Mouse (Mus musculus): ENCODE measurements around the gene Snrpa1. TPM values are rescaled to one million over a fixed set of nuclear protein-coding genes. Genes with fewer than 3 reads are reported as not detected.

The Snrpa1 gene
- 98.1 and 106 TPM in 2 replicates for polyA plus RNA-seq (2015; fragmentation: Nextera tagmentation; extraction: Ambion mirVana)

GRCm38 (mm10) chr7:66058703-66059102 is at the start of gene Snrpa1:
TSS of gene Snrpa1 (plus strand) at chr7:66059003.
- ATAC-seq (ENCODE audit: extremely low read depth, insufficient number of reproducible peaks, low FRiP score, low TSS enrichment) = no peak
- Histone ChIP-seq H3K9me3 (no peaks in the 10 kb centered on the region), H3K4me1 (peaks cover 15% of the 10 kb centered on the region), H3K4me3 (peak within 1 kb of the TSS; percentile 97), H3K27ac (replicated peaks) (peak within 1 kb of the TSS; percentile 59; the same call in 1 of the 2 replicates), H3K27me3 (replicated peaks) (peaks cover 4% of the 10 kb centered on the region; the same call in 1 of the 2 replicates), H3K36me3 (peaks cover 12% of the 10 kb centered on the region), H3K4me2 (peak within 1 kb of the TSS; percentile 90), H3K9ac (peak within 1 kb of the TSS; percentile 98)
- WGBS = 61% methylated on average over 1 of the region's 1 CpGs

- H3K4me2 ChIP-seq = no peak overlapping the region
Observed at GRCm38 (mm10) chr7:66010518-66010917, 48.3 kb upstream of the Snrpa1 start.

DNA sequence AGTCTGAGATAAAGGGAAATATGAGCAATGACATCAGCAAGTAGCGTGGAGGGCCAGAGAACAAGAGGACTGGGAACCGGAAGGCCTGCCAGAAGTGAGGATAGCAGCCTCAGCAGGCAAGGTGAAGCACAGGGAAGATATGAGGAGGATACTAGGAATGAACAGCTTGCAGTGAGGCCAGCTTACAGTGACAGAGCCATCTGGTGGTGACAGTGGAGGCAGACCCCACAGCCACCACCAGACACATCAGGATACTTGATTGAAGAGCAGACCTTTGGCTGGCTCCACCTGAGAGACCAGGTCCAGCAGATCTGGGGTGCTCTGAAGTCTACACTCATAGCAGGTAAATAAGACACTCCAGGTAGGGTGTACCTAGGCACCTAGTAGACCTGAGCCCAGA is 31.1 kb upstream of the Snrpa1 start:
- Histone ChIP-seq H3K9me3 (no peaks in the 10 kb centered on the region), H3K9ac (no peak overlapping the region), H3K27me3 (replicated peaks) (peaks cover 12% of the 10 kb centered on the region), H3K4me1 (peaks cover 6% of the 10 kb centered on the region), H3K4me2 (no peak overlapping the region), H3K27ac (replicated peaks) (no peak overlapping the region), H3K4me3 (no peak overlapping the region), H3K36me3 (no peaks in the 10 kb centered on the region)
- WGBS = 57% methylated on average over 2 of the region's 2 CpGs
- no peak for ATAC-seq (ENCODE audit: extremely low read depth, insufficient number of reproducible peaks, low FRiP score, low TSS enrichment)

More at GRCm38 (mm10) chr7:66010518-66010917, 48.3 kb upstream of the Snrpa1 start:
- ATAC-seq (ENCODE audit: extremely low read depth, insufficient number of reproducible peaks, low FRiP score, low TSS enrichment) = no peak
- no peaks in the 10 kb centered on the region for H3K36me3 ChIP-seq
- H3K27me3 ChIP-seq (replicated peaks) = peaks cover 7% of the 10 kb centered on the region
- no peak overlapping the region for H3K4me3 ChIP-seq
- no peak overlapping the region for H3K27ac ChIP-seq (replicated peaks)
- 71% methylated on average over 6 of the region's 6 CpGs for WGBS
- H3K4me1 ChIP-seq = no peaks in the 10 kb centered on the region
- H3K9ac ChIP-seq = no peak overlapping the region
- no peaks in the 10 kb centered on the region for H3K9me3 ChIP-seq

- peaks cover 6% of the 10 kb centered on the region for H3K4me1 ChIP-seq
- no peak overlapping the region for H3K4me2 ChIP-seq
- WGBS = 52% methylated on average over 6 of the region's 6 CpGs
- no peak overlapping the region for H3K4me3 ChIP-seq
- H3K27ac ChIP-seq (replicated peaks) = no peak overlapping the region
- ATAC-seq (ENCODE audit: extremely low read depth, insufficient number of reproducible peaks, low FRiP score, low TSS enrichment) = no peak
- peaks cover 18% of the 10 kb centered on the region for H3K27me3 ChIP-seq (replicated peaks)
- no peaks in the 10 kb centered on the region for H3K36me3 ChIP-seq
- no peaks in the 10 kb centered on the region for H3K9me3 ChIP-seq
- no peak overlapping the region for H3K9ac ChIP-seq
Observed at GRCm38 (mm10) chr7:66028766-66029512, 29.9 kb upstream of the Snrpa1 start.

DNA sequence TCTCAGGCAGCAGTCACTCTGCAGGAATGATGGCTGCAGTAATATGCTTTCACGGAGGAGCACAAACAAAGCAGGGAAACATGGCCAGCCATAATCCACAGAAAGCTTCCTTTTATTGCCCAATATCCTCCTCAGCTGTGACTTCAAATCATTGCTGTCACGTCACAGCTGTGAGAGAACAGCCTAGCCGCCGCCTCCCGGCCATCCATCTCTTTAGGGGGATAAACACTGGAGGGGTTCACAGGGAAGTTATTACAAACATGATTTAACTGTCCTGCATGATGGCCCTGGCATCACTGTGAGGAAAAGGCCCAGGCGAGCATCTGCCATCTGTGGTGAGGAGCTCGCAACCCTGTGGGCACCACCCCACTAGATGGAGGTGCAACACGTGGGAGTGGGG is 22.0 kb upstream of the Snrpa1 start:
- Histone ChIP-seq H3K4me2 (no peak overlapping the region), H3K9me3 (no peaks in the 10 kb centered on the region), H3K36me3 (no peaks in the 10 kb centered on the region), H3K27ac (replicated peaks) (no peak overlapping the region), H3K9ac (no peak overlapping the region), H3K4me3 (no peak overlapping the region), H3K27me3 (replicated peaks) (peaks cover 29% of the 10 kb centered on the region), H3K4me1 (peaks cover 12% of the 10 kb centered on the region)
- 81% methylated on average over 8 of the region's 8 CpGs for WGBS
- no peak for ATAC-seq (ENCODE audit: extremely low read depth, insufficient number of reproducible peaks, low FRiP score, low TSS enrichment)

- H3K27me3 ChIP-seq (replicated peaks) = peaks cover 29% of the 10 kb centered on the region
- no peak overlapping the region for H3K4me3 ChIP-seq
- no peak overlapping the region for H3K9ac ChIP-seq
- no peak for ATAC-seq (ENCODE audit: extremely low read depth, insufficient number of reproducible peaks, low FRiP score, low TSS enrichment)
- peaks cover 12% of the 10 kb centered on the region for H3K4me1 ChIP-seq
- H3K4me2 ChIP-seq = no peak overlapping the region
- no peaks in the 10 kb centered on the region for H3K9me3 ChIP-seq
- WGBS = 50% methylated on average over 3 of the region's 3 CpGs
- no peak overlapping the region for H3K27ac ChIP-seq (replicated peaks)
- H3K36me3 ChIP-seq = no peaks in the 10 kb centered on the region
Observed at GRCm38 (mm10) chr7:66038261-66038660, 20.5 kb upstream of the Snrpa1 start.

GRCm38 (mm10) chr7:66038730-66039129 is 20.1 kb upstream of the Snrpa1 start:
- H3K36me3 ChIP-seq = no peaks in the 10 kb centered on the region
- peaks cover 25% of the 10 kb centered on the region for H3K27me3 ChIP-seq (replicated peaks)
- ATAC-seq (ENCODE audit: extremely low read depth, insufficient number of reproducible peaks, low FRiP score, low TSS enrichment) = no peak
- H3K4me2 ChIP-seq = no peak overlapping the region
- no peak overlapping the region for H3K4me3 ChIP-seq
- no peak overlapping the region for H3K9ac ChIP-seq
- no peaks in the 10 kb centered on the region for H3K9me3 ChIP-seq
- 82% methylated on average over 11 of the region's 11 CpGs for WGBS
- no peak overlapping the region for H3K27ac ChIP-seq (replicated peaks)
- H3K4me1 ChIP-seq = peaks cover 12% of the 10 kb centered on the region

GRCm38 (mm10) chr7:66040026-66040814 is 18.6 kb upstream of the Snrpa1 start:
- H3K9ac ChIP-seq = no peak overlapping the region
- H3K36me3 ChIP-seq = no peaks in the 10 kb centered on the region
- H3K9me3 ChIP-seq = no peaks in the 10 kb centered on the region
- 61% methylated on average over 18 of the region's 18 CpGs for WGBS
- no peak overlapping the region for H3K4me2 ChIP-seq
- no peak for ATAC-seq (ENCODE audit: extremely low read depth, insufficient number of reproducible peaks, low FRiP score, low TSS enrichment)
- H3K27me3 ChIP-seq (replicated peaks) = peaks cover 31% of the 10 kb centered on the region
- peaks cover 12% of the 10 kb centered on the region for H3K4me1 ChIP-seq
- H3K4me3 ChIP-seq = no peak overlapping the region
- H3K27ac ChIP-seq (replicated peaks) = no peak overlapping the region

DNA sequence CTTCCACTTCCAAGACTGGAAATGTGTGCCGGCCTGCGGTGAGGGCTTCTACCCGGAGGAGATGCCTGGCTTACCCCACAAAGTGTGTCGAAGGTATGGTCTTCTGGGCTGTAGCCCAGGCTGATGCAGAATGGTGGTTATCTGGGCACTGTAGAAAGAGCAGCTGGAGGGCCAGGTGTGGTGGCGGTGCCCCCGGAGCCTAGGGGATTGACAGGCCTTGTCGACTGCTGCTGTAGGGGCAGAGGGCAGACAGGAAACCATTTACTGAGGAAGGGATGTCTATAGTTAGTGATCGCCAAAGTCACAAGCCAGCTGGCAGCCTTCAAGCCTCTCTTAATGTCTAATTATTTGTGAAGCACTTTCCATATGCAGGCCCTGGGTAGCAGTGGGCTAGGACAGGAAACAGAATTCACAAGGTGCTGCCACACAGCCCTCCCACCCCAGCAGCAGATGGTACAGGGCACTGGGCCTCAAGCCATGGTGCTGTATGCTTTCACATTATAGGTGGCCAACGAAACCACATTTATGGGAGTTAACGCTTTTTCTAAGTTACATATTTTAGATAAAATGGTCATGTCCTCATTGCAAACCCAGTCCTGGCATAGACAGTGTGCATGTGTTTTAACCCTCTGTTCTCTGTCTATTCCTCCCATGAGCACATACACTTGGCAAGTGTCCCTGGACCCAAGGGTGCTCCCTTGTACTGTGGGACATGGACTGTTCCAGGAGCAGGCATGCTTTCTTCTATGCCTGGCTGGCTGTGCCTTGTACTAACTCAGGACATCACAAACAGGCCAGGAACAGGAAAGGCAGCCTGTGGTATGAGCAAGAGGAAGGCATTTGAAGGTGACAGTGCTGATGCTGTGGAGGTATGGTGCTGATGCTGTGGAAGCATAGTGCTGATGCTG is 15.0 kb upstream of the Snrpa1 start, which contains the start of gene Gm45213:
Gene Gm45213, plus strand, starts transcription at position 51 of the 908 bp plus-strand sequence.
- ATAC-seq (ENCODE audit: extremely low read depth, insufficient number of reproducible peaks, low FRiP score, low TSS enrichment) = no peak
- H3K27ac ChIP-seq (replicated peaks) = no peak within 1 kb of the TSS
- no peak within 1 kb of the TSS for H3K4me2 ChIP-seq
- WGBS = 67% methylated on average over 10 of the region's 10 CpGs
- peaks cover 45% of the 10 kb centered on the region for H3K27me3 ChIP-seq (replicated peaks)
- no peaks in the 10 kb centered on the region for H3K9me3 ChIP-seq
- peaks cover 2% of the 10 kb centered on the region for H3K4me1 ChIP-seq
- H3K9ac ChIP-seq = no peak within 1 kb of the TSS
- no peaks in the 10 kb centered on the region for H3K36me3 ChIP-seq
- H3K4me3 ChIP-seq = no peak within 1 kb of the TSS

- H3K4me1 ChIP-seq = no peaks in the 10 kb centered on the region
- peaks cover 50% of the 10 kb centered on the region for H3K27me3 ChIP-seq (replicated peaks)
- no peaks in the 10 kb centered on the region for H3K9me3 ChIP-seq
- H3K36me3 ChIP-seq = no peaks in the 10 kb centered on the region
- H3K4me2 ChIP-seq = no peak overlapping the region
- WGBS = 51% methylated on average over 9 of the region's 9 CpGs
- no peak overlapping the region for H3K9ac ChIP-seq
- H3K4me3 ChIP-seq = no peak overlapping the region
- no peak overlapping the region for H3K27ac ChIP-seq (replicated peaks)
- no peak for ATAC-seq (ENCODE audit: extremely low read depth, insufficient number of reproducible peaks, low FRiP score, low TSS enrichment)
Observed at GRCm38 (mm10) chr7:66044617-66045016, 14.2 kb upstream of the Snrpa1 start.
